Comparison of ENCODE assay signal across 10 mouse cellular contexts in the genomic region with DNA sequence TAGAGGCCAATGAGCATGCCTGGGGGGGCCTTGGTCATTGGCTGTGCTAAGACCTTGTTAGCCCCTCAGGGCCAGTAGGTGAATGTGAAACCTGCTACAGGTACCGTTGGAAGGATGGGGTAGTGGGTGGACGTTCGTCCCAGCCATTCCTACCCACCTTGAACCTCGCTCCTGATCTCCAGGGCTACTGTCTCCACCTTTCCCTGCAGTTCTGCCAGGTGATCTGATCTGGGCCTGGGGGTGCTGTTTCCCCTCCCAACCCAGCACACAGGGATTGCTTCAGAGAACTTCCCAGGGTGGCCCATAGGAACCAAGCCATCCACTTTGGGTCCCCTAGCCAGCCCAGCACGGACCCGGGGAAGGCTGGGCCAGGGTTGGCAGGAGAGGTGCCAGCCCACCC.
"Had no signal": no experiment of that assay in that cellular context is flagged by ENCODE, and none has a peak within 500 bp of the region (broad histone marks: within the 10 kb centered on the region; RNA-seq: fewer than 3 reads in every experiment).

No protein-coding gene starts in this region.

- H3K4me2 ChIP-seq: kidney, embryonic 15.5 days; limb, embryonic 13.5 days; stomach, embryonic 15.5 days had no signal

- H3K9me3 ChIP-seq: kidney, embryonic 15.5 days; limb, embryonic 13.5 days; stomach, embryonic 15.5 days had no signal

- H3K4me3 ChIP-seq: kidney, embryonic 15.5 days; limb, embryonic 13.5 days; stomach, embryonic 15.5 days had no signal

- DNase-seq: kidney, postnatal 14 days; layer of hippocampus, adult 9-11 months; layer of hippocampus, postnatal 36 days; lung, adult 18-20 months; thymus, postnatal 4 days had no signal

- ATAC-seq: midbrain, embryonic 16.5 days had no signal

- H3K9ac ChIP-seq: kidney, embryonic 15.5 days; limb, embryonic 13.5 days; liver, embryonic 14.5 days; stomach, embryonic 15.5 days had no signal

- H3K27me3 ChIP-seq: kidney, embryonic 15.5 days; limb, embryonic 13.5 days; stomach, embryonic 15.5 days had no signal

- H3K27ac ChIP-seq: kidney, embryonic 15.5 days; limb, embryonic 13.5 days; liver, embryonic 14.5 days; stomach, embryonic 15.5 days had no signal
